In genomic region chr15:91702991-91703715, GRCm38 (mm10) we compare ENCODE assay signal across 8 mouse cellular contexts. TPM values are rescaled to one million over a fixed set of nuclear protein-coding genes. Genes with fewer than 3 reads are reported as not detected.
A peak's percentile ranks its signal among the peaks of the same experiment; 100 is the strongest.
DNase-seq lines count a peak whose midpoint lies in the region; ATAC-seq lines count a peak whose summit lies in the region.

No protein-coding gene starts in this region.

- peaks cover 25% of the 10 kb centered on the region for H3K36me3 ChIP-seq in heart, embryonic 14.5 days (ENCODE audit: control insufficient read depth, insufficient read depth, low read length)

- H3K27ac ChIP-seq in heart, embryonic 14.5 days (replicated peaks in 1 of 2; ENCODE audit: control insufficient read depth in 1 of 2, insufficient read depth in 1 of 2, low read depth in 2 of 2, low read length in 2 of 2) = peak overlapping the region; percentile 40 to 80

- H3K9ac ChIP-seq in heart, embryonic 14.5 days (ENCODE audit: low read length) = 0 out of 2 replicates have a peak overlapping the region, but pooled peaks have one; percentile 17

- H3K27me3 ChIP-seq in heart, embryonic 14.5 days (ENCODE audit: control insufficient read depth, insufficient read depth, low read length) = no peaks in the 10 kb centered on the region

- H3K4me1 ChIP-seq in heart, embryonic 14.5 days (ENCODE audit: control insufficient read depth in 2 of 2, insufficient read depth in 2 of 2, low read length in 2 of 2) = peaks cover 7 to 11% of the 10 kb centered on the region in 2 experiments

- peak overlapping the region in 1 of 2 experiments; percentile 14; a peak in 1 of 4 replicates for H3K4me3 ChIP-seq in heart, embryonic 14.5 days (ENCODE audit: control insufficient read depth in 1 of 2, insufficient read depth in 1 of 2, low read depth in 1 of 2, low read length in 2 of 2)

- H3K4me2 ChIP-seq in heart, embryonic 14.5 days (ENCODE audit: low read length) = peak overlapping the region; percentile 42

- H3K9me3 ChIP-seq in heart, embryonic 14.5 days (ENCODE audit: control insufficient read depth, low read length) = no peaks in the 10 kb centered on the region

- WGBS in heart, embryonic 14.5 days = 7% methylated on average over 8 of the region's 8 CpGs

- peak; percentile 22 to 26 for DNase-seq in frontal cortex, postnatal 36 days (ENCODE audit: low spot score in 2 of 2)
- DNase-seq in frontal cortex, postnatal 10 days (ENCODE audit: low spot score in 2 of 2) = no peak
- DNase-seq in adrenal gland, adult (ENCODE audit: inconsistent age in 2 of 2, low spot score in 1 of 2) = peak; percentile 89 to 97
- DNase-seq in embryo, embryonic 10 days (ENCODE audit: low spot score) = peak; percentile 38
- DNase-seq in kidney, postnatal 4 days = peak; percentile 24 to 38
- DNase-seq in mesoderm, embryonic 11.5 days (ENCODE audit: low read depth, low spot score) = peak; percentile 28
- DNase-seq in testis, postnatal 10 days (ENCODE audit: low spot score) = no peak

- peak; percentile 77; the same call in 1 of the 2 replicates for ATAC-seq in heart, embryonic 14.5 days (ENCODE audit: insufficient number of reproducible peaks, insufficient read depth, low FRiP score, low read depth)

RNA-seq across cellular contexts. Expression of gene Lrrk2, which starts 30.2 kb away (rescaled TPM):
- 6.6 and 8.3 TPM in 2 replicates for polyA plus RNA-seq in heart, embryonic 14.5 days (2014; fragmentation: Nextera tagmentation; extraction: Ambion mirVana)

Comparison
In these comparisons a context has a peak if more than half of its experiments do, and no peak if none do; other contexts are left out.
1. DNase-seq: peak in frontal cortex, postnatal 36 days (2 of 2), adrenal gland, adult (2 of 2), embryo, embryonic 10 days (single experiment), kidney, postnatal 4 days (2 of 2) and mesoderm, embryonic 11.5 days (single experiment); none in frontal cortex, postnatal 10 days (0 of 2) and testis, postnatal 10 days (single experiment).